Mouse (Mus musculus): ENCODE results near the gene Stk24. TPM values are rescaled to one million over a fixed set of nuclear protein-coding genes. Genes with fewer than 3 reads are reported as not detected.
"Not testable (repeated sequence)": the region's sequence is repeated elsewhere in the genome, so short reads cannot be mapped to it uniquely, and the experiment has no call there.

The Stk24 gene
- total RNA-seq (2022) = 10 to 100 TPM; 62.3 to 71.6 (median 64.9) TPM

- DNase-seq (ENCODE audit: low spot score in 2 of 2) = peak in 1 of 2 experiments; percentile 48
Observed at GRCm38 (mm10) chr14:121379827-121380145, at the start of gene Stk24. Gene Stk24 (minus strand): TSS chr14:121380011.

DNA sequence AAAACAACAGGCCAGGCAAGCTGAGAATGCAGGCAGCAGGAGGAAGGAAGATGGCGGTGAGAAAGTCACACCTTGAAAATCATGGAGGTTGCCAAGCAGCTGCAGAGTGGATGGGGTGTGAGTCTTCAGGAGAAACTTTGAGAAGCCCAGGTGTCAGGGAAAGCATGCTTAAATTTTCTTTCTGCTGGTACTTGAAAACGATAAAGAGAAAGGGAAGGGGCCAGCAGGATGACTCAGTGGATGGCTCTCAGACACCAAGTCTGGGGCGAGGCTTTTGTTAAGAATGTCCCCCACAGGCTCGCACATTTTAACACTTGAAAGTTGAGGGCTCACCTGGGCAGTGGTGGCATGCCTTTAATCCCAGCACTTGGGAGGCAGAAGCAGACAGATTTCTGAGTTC, 48.3 kb upstream of the Stk24 start:
- DNase-seq (ENCODE audit: low spot score in 2 of 2) = no peak

- no peak for DNase-seq (ENCODE audit: low spot score in 2 of 2)
Observed at GRCm38 (mm10) chr14:121426743-121427142, 46.9 kb upstream of the Stk24 start.

DNA sequence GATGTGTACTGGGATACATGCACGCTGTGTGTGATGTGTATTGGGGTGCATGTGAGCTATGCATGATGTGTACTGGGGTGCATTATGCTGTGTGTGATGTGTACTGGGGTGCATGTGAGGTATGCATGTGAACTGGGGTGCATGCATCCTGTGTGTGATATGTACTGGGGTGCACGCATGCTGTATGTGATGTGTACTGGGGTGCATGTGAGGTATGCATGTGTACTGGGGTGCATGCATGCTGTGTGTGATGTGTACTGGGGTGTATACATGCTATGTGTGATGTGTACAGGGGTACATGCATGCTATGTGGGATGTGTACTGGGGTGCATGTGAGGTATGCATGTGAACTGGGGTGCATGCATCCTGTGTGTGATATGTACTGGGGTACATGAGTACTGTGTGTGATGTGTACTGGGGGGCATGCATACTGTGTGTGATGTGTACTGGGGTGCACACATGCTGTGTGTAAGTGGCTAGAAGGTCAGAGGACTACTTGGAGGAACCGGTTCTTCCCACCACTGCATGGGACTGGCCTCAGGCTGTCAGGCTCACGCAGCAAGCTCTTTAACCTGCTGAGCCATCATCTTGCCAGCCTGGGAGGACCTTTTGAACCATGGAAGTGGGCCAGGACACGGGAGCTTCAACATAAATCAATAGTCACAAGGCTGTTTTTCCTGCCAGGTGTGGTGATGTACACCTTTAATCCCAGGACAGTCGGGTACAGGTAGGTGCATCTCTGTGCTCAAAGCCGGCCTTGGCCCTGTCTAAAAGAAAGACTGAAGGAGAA, 45.4 kb upstream of the Stk24 start:
- DNase-seq (ENCODE audit: low spot score in 2 of 2) = no peak

- no peak for DNase-seq (ENCODE audit: low spot score in 2 of 2)
Observed at GRCm38 (mm10) chr14:121423341-121423751, 43.5 kb upstream of the Stk24 start.

DNA sequence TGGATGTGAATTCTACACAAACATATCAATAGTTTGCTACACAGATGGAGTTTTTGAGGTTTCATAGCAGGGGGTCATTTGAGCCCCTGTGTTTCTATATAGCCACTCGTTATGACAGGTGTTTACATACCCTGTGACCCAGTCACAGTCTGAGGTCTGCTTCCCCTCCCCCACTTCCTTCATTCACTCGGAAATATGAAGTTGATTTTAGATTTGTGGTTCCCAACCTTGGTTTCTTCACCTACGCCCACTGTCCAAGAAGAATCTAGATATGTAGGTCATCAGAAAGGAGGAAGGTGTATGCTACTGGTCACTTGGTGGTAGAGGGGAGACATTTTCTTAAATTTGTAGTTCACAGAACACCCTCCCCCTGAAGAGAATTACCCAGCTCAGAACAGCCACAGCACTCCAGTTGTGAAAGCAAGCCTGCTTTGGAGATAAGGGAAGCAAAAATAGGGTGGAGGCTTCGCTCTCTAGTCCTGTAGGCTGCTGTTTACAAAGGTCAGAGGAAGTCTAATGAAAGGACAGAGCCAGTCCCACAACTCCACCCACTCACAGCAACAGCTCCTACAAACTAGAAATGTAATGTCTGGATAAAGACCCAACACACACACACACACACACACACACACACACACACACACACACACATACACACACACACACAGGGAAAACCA, 43.0 kb upstream of the Stk24 start:
- DNase-seq (ENCODE audit: low spot score in 2 of 2) = no peak

DNA sequence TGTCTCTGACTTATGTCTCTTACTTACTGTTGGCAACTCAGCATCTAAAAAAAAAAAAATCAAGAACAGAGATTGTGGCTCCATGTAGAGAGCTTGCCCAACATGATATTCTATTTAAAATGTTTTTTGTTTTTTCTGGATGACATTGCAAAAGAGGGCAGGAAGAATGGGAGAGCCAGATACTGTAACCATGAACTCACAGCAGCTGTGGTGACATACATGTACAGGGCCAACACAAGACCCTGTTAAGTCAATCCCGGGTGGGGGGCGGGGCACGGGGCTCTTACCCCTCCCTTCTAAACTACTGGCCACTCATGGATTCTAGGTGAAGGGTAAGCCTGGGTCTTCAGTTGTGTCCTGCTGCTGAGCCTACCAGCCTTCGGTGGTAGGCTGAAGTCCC, 42.2 kb upstream of the Stk24 start:
- DNase-seq (ENCODE audit: low spot score in 2 of 2) = no peak

DNA sequence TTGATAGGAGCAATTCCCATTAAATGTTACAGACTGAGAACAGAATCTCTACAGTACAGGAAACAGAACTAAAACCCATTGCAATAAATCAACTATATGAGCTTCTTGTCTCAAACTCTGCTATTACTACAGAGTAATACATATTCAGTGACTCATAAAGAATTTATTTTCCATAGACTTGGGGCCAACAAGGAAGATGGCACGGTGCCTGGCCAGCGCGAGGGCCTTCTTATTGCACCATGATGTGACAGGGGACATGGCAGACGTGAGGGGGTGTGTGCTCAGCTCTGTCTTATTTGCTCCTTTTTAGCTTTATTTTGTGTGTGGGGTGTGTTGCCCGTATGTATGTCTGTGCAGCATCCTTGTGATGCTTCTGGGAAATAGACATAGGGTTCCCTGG, 37.8 kb upstream of the Stk24 start:
- DNase-seq (ENCODE audit: low spot score in 2 of 2) = no peak

GRCm38 (mm10) chr14:121416626-121417319, 37.0 kb upstream of the Stk24 start:
- DNase-seq (ENCODE audit: low spot score in 2 of 2) = no peak

- no peak for DNase-seq (ENCODE audit: low spot score in 2 of 2)
Observed at GRCm38 (mm10) chr14:121414635-121415241, 34.9 kb upstream of the Stk24 start.

GRCm38 (mm10) chr14:121413726-121414125, 33.9 kb upstream of the Stk24 start:
- DNase-seq (ENCODE audit: low spot score in 2 of 2) = not testable (repeated sequence)

DNA sequence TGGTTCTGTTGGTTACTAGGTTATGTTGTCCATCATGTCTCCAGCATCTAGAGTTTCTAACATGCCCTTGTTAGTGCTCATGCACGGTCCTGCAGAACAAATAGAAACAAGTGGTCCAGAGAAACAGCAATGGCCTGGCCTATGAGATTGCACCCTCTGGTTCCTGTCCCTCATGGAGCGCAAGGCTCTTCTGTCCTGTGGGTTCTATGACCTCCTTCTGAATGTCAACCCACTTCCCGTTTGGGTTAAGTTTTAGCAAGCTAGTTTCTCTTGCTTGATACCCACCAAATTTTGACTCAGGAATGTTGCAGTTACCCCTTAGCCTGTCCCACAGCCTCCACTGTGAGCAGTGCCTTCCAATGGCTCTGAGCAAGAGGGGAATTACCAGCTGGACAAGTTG, 29.1 kb upstream of the Stk24 start:
- no peak for DNase-seq (ENCODE audit: low spot score in 2 of 2)

GRCm38 (mm10) chr14:121406943-121407342, 27.1 kb upstream of the Stk24 start:
- no peak for DNase-seq (ENCODE audit: low spot score in 2 of 2)

DNA sequence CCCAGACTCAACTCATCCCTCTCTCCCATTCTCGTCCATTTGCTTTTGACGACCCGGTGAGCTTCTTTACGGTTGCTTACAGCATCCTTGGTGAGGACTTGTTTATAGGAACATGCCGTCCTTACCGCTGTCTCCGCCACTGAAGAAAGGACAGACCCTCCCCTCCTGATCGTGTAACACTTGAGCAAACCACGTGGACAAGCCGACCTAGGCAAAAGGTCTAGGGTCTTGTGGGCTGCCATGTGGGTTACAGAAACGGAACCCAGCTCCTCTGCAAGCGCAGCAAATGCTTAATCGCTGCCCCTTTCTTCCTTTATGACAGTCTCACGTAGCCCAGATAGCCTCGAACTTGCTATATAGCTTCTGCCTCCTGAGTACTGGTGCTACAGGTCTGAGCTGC, 25.7 kb upstream of the Stk24 start:
- no peak for DNase-seq (ENCODE audit: low spot score in 2 of 2)

DNA sequence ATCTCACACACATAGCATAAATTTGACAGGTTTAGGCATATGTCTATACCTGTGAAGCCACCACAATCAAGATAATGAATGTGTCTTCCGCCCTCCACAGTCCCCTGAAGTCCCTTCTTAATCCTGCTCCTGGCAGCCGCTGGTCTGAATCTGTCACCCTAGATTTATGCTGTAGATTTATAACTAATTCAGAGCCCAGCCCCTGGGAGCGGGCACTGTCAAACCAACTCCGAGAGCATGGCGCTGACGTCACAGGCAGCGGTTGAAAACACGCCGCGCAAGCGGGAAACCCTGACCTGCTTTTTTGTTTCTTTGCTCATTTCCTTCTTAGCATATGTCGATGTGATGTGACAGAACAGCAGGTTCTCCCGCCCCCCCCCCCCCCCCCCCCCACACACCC, 25.3 kb upstream of the Stk24 start:
- no peak for DNase-seq (ENCODE audit: low spot score in 2 of 2)

DNA sequence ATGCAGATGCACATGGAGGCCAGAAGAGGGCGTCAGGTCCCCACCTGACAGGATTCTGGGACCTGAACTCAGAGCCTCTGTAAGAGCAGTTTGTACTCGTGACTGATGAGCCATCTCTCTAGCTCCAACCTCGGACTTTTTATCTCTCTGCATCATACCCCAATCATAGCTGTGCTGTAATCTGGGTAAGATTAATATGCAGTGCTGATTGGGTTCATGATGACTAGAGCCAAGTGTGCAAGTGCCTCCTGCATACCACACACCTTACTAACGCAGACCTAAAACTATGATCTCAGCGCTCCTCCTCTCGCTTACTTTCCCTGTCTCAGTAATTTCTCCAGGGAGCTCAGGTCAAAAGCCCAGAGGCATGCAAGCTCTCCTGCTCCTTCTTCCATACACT, 19.9 kb upstream of the Stk24 start:
- DNase-seq (ENCODE audit: low spot score in 2 of 2) = no peak

DNA sequence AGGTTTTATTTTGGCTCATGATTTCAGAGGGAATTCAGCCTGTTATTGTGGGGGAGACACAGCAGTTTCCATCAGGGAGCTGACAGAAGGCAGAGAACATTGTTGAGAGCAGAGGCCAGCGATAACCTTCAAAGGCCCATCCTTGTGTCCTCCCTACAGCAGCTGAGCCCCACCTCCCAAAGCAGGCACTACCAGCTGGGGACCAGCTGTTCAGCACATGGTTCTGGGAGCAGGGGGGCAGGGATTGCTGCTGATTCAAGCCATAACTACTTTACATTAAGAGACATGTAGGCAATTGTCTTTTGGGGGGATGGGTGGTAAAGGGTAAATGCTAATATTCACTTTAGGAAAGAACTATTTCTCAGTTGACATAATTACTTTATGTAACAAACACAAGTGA, 17.7 kb upstream of the Stk24 start:
- DNase-seq (ENCODE audit: low spot score in 2 of 2) = no peak

DNA sequence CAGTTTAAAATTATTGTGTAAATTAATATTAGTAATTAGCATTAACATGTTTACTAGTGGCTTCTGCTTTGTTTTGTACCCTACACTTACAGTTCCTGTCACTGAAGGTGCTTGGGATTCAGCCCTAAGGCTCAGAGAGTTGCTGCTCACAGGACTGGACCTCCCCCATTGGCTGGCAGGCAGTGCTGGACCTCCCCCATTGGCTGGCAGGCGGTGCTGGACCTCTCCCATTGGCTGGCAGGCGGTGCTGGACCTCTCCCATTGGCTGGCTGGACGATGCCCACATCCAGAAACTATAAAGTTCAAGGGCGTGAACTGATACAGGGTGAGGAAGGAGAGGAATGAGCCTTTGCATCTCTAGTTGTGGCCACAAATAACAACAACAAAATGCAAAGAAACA, 15.3 kb upstream of the Stk24 start:
- no peak for DNase-seq (ENCODE audit: low spot score in 2 of 2)

GRCm38 (mm10) chr14:121391927-121392326, 12.1 kb upstream of the Stk24 start:
- DNase-seq (ENCODE audit: low spot score in 2 of 2) = no peak

DNA sequence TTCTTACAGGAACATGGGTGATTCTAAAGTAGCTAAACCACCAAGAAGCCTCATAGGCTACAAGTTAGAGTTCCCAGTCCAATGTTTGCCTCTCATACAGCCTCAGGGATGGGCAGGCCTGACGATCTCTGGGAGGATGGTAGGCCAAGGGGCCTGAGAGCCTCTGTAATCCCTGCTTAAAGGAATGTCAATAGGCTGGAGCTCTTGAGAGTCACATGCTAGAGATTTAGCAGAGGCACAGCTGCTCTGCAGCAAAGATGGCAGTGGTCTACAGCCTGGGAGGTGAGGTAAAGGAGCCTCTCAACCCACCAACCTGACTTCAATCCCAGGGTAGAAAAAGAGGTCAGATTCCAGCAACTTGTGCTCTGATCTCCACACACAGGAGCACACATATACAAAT, 7.9 kb upstream of the Stk24 start:
- no peak for DNase-seq (ENCODE audit: low spot score in 2 of 2)

DNA sequence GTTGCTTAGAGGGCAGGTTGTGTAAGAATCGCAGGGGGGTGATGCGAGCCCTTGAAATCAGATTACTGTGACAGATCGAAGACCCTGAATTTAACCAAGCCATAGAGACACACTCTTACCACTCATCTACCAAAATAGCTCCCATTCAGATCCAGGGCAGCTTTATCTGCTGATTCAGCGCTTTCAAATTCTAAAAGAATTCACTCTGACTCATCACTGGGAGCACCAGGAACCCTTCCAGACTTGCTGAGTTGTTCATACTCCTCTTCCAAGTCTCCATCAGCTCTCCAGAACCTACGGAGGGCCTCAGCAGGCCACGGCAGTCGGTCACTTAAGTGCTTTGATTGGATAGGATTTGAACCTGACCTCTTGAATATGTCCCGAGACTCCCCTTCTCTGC, 5.6 kb upstream of the Stk24 start:
- peak in 1 of 2 experiments; percentile 40 for DNase-seq (ENCODE audit: low spot score in 2 of 2)

GRCm38 (mm10) chr14:121383801-121384200, 4.0 kb upstream of the Stk24 start:
- DNase-seq (ENCODE audit: low spot score in 2 of 2) = no peak

Data from left cerebral cortex, adult 8-10 months (tissue).